Mouse (Mus musculus): ENCODE results near the gene Hps5.
"Not testable (repeated sequence)": the region's sequence is repeated elsewhere in the genome, so short reads cannot be mapped to it uniquely, and the experiment has no call there.

Hps5 gene

DNA sequence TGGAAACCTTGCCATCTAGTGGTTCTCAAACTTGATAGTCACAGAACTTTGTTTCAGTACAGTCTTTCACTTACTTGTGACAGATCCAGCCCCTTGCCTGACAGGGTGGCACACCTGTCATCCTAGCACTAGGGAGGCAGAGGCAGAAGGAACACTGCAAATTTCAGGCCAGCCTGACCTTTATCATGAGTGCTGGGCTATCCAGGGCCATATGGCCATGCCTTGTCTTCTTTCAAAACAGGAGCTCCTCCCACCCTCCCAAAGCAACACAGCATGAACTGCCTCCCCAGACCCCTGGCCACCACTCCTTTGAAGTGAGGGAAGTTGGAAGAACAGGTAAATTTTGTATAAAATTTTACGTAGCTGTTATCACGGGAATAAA, 31.9 kb upstream of the Hps5 start:
- DNase-seq (ENCODE audit: low spot score in 2 of 2), result no peak

DNA sequence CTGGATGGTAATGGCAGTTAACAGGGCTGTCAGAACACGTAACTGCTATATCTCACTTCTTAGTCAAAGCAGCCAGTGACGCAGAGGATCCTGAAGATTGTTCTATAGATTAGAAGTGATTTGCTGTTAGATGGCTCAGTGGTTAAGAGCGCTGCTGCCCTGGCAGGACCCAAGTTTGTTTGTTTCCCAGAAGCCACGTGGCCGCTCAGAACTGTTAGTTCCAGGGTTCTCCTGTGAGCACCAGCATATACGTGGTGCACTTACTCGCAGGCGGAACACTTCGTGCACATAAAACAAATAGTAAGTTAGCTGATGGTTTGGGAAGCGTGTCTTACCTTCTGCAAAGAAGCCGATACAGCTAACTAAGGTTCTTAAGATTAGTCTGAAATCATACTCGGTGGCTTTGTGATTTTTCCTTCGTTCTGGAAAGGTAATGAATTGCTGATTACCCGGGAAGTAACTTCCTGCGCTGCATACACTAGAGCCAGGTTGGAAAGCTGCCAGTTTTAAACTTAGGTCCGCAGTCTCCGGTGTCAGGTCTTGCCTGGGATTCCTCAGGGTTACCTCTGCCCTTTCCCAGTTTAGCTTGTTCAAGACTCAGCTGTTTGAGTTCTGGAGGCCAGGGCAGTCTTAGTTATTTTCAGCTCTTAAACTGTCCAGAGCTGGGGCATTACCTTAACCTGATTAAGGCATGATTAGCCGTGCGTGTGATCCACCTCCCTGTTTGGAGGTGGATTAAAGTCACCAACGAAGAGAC, 31.4 kb upstream of the Hps5 start:
- DNase-seq (ENCODE audit: low spot score in 2 of 2), result no peak

DNA sequence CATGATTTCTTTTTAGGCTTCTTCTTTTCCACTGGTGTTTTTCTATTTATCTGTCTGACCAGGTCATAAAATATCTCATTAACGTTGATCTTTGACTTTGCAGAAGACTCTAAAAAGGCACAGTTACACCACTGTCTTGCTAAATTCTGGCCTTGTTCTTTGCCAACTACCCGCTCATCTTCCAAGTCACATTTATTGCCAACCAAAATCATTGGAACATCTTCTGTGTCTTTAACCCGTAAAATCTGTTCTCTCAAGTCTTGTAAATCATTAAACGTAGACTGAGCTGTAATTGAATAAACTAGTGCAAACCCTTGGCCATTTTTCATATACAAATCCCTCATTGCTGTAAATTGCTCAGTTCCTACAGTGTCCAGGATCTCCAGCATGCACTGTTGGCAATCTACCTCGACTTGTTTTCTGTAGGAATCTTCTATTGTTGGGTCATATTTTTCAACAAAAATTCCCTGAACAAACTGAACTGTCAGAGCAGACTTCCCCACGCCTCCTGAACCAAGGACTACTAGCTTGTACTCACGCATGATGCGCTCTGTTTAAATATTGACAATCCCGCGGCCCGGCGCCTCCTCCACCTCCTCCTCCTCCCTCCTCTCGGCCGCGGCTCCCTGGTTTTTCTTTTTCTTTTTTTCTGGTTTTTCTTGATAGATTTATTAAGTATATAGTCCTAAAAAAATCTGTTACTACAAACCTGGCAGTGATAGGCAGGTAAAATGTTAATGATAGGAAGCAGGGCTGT, 25.2 kb upstream of the Hps5 start:
- DNase-seq (ENCODE audit: low spot score in 2 of 2), result not testable (repeated sequence)

DNA sequence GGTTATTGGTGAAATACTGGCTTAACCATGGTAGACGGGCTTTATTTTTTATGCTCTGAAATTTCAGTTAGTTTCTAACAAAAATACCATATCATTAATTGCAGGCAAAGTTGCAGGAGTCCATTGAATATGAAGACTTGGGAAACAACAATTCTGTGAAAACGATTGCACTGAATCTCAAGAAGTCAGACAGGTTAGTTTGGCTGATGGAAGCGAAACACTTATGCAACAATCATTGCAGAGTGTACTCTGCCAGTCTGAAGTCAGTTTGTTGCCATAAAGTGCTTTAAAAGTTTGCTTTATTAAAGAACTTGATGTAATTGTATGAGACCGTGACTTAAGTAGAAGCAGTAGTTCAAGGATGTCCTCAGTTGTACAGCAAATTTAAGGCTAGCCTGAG, 18.1 kb upstream of the Hps5 start:
- no peak for DNase-seq (ENCODE audit: low spot score in 2 of 2)

DNA sequence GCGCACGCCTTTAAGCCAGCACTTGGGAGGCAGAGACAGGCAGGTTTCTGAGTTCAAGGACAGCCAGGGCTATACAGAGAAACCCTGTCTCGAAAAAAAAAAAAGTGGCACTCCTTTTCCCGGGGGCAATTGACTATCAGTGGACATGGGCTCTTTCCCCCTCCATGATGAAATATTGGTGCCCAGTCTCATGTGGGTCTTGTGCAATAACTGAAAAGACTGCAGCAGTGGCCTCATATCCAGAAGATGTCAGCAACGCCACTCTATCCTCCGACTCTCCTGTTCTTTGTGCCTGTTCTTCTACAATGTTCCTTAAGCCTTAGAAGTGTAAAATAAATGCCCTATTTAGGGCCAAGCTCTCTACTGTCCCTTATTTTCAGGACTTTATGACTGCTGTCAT, 14.5 kb upstream of the Hps5 start:
- no peak for DNase-seq (ENCODE audit: low spot score in 2 of 2)

DNA sequence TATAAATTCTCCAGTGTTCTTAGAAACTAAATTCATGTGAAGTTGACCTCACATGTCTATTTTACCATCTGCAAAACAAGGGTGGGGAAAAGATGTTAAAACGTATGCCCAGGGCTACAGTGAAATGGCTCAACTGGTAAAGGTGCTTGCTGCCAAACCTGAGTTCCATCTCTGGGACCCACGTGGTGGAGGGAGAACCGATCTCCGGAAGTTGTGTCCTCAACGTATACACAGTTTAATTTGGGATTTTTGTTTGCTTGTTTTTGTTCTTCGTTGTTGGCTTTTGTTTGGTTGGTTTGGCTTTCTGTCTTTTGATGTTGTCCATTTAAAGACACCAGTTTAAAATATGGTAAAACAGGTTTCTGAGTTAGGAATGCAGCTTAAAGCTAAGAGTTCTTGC, 915 bp upstream of the Hps5 start:
- no peak for DNase-seq (ENCODE audit: low spot score in 2 of 2)

DNA sequence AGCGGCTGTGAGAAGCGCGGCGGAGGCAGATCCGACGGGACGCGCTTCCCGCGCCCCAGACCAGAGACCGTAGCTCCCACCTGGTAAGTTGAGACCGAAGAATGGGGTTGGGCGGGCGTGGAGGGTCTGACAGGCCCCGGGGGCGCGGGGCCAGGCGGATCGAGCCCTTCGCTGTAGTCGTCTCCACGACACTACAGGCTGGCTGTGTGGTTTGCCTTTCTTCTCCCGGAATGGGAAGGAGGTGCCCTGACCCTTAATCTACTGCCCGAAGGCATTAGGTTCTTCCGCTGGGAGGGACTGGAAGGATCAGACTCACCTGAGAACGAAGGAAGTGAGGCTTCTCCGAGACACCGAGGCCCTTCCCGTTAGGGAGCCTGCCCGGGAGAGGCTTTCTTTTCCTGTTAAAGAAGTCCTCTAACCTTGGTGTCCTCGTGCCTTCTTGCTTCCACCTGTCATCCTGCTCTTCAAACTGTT, 379 bp upstream of the Hps5 start:
- DNase-seq (ENCODE audit: low spot score in 2 of 2), result peak in 1 of 2 experiments; percentile 10

DNA sequence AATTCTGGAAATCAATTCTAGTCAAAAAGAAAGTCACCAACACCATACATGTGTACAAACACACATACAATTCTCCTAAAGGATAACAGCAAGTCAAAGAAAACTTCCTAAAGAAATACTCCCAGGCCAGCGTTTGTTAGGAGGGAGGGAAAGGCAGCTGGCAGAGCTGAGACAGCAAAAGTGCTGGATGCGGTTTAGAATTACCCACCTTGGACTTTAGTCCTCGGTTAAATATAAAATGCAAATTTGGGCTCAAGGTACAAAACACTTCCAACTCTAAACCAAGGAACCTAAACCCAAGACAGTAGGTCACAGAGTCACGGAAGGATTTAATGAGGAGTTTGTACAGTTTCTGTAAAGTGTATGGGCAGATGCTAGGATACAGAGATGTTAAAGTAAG, 2.0 kb downstream of the Hps5 start:
- DNase-seq (ENCODE audit: low spot score in 2 of 2), result no peak

DNA sequence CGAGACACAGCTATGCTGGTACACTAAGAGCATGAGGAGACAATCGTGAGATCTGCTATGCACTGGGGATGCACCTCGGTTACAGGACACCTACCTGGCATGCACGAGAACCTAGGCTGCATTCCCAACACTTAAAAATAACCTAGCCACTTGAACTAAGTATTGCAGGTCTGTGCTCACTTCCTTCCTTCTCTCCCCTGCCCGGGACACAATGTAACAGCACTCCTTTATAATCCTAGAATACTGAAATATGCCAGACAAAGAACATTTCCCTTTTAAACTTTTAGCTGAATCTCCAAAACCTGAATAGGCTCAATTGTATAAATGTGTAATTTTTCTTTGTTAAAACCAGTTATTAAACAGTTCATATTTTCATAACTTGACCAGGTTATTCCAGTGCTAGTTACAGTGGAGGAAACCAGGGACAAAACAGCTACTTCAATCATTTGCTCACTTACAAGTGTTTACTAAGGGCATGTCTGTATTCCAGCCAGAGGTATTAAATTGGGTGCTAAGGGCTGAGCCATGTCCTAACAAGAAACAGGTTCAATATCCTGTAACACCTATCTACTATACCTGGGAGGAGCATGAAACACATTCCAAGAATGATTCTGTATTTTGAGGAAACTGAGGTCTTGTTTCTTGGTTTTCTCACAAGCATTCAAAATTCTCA, 6.6 kb downstream of the Hps5 start:
- no peak for DNase-seq (ENCODE audit: low spot score in 2 of 2)

DNA sequence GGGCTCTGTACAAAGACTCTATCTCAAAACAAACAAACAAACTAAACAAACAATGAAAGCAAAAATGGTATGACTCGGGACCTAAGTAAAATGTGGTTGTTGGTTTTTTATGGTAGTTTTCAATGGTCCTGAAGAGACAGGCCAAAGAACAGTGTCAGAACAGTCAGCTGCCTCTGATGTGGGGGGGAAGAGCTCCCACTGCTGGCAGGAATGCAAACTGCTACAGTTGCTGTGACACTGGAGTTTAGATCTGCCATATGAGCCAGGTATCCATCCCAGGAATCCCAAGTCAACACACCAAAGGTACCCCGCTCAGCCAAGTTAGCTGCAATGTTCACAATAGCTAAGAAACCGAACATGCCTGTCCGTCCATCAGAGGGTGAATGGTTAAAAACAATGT, 25.2 kb downstream of the Hps5 start:
- peak in 1 of 2 experiments; percentile 42 for DNase-seq (ENCODE audit: low spot score in 2 of 2)

DNA sequence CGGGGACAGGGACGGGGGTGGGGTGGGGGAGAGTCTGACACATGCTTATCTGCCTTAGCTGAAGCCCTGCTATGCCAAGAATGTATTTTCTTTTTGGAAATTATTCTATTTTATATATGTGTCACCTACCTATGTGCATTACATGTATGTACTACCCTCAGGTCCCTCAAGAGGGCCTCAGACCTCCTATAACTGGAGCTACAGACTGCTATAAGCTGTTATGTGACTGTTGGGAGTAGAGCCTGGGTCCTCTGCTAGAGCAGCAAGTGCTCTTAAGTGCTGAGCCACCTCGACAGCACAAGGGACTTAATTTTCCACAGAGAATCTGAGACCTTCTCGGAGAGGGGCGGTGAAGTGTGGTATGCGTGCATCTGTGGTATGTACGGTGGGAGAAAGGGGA, 27.4 kb downstream of the Hps5 start:
- no peak for DNase-seq (ENCODE audit: low spot score in 2 of 2)

DNA sequence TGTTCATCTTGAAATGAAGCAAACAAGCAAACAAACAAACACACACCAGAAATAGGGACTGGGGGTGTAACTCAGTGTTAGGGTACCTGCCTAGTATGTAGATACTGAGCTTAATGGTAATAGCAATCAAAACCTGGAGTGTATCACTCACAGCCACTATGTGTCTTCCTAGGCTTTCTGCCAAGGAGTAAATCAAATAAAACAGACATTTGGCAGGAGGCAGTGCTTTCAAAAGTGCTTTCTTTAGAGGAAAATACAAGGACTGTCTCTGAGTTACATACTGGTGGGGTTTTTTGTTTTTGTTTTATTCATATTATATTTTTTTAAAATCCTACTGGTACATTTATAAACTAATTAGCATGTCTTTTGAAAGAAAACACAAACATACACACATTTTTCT, 28.5 kb downstream of the Hps5 start:
- DNase-seq (ENCODE audit: low spot score in 2 of 2), result no peak

DNA sequence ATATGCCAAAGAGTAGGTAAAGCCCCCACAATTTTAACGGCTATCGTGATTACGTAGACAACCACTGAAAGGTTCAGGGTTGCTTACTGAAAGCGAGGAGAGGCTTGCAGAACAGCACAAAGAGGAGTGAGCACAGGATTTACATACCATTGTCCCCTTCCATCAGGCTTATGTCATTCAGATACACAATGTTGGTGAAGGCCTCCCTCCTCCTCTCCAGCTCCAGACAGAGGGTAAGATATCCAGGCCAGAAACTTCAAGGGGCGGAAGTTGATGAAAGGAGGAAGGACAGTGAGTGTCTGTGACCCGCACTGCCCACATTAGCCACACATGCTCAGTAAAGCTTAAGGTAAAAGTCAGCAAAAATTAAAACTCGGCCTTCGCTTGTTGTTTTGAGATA, 31.2 kb downstream of the Hps5 start:
- no peak for DNase-seq (ENCODE audit: low spot score in 2 of 2)

DNA sequence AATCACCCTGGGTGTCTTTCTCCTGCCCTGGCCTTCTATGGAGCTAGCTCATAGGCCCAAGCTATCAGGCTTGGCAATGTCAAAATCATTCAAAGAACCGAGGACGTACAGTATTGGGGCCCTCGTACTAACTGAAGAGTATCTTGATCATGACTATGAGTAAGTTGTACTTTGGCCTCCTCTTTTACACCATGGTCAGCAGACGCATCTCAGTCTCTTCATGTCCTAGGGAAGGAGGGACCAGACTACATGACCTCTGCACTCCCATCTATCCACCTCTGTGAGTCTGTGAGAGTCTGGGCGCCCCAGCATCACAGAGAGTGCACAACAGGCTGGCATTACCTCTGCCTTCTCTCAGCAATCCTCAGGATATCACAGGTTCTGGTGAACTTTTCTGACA, 33.3 kb downstream of the Hps5 start:
- DNase-seq (ENCODE audit: low spot score in 2 of 2), result no peak

DNA sequence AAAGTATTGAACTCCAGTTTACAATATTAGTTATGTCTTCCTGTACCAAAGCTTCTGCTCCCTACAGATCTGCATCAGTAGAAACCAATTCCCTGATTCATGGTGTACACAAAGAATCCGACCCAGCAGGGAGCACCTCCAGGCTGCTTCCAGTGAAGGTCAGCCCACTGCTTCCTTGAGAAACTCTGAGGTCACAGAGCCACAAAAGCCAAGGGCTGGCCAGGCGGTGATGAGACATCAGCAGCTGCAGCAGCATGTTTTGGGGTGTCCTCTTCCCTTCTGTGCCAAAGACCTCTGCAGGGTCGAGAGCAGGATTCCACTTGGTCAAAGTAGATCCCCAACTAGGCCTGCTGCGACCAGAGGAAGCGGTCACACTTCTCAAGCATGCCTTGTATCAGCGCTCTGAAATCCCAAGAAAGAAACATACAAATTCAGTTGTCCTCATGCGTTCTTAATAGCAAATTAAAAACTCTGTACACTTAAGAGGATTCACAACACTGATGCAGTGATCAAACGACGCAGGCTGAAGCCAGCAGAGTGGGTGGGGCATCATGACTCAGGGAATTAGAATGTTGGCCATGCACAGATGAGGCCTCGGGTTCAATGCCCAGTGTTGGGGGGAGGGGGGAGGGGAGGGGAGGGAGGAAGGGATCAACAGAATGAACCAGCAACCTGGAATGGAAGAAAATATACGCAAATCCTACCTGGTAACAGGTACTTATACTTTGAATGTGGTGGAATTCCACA, 34.6 kb downstream of the Hps5 start:
- DNase-seq (ENCODE audit: low spot score in 2 of 2), result no peak

DNA sequence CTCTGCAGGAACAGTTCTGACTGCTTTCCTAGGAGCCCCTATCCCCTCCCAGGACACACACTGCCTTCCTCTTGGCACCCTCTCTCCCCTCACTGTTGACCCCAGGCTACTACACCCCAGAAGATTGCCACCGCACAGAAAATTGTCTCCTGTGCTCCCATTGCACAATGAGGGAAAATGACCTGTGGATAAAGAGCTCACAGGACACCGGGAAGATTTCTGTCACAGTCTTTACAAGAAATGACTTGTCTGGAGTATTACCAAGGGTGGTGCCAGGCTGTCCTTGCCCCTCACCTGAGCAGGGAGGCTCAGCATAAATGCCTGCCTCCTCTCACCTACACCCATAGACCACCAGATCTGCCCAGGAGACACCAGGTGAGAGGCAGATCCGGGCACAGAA, 44.4 kb downstream of the Hps5 start, which contains the start of gene Saa2:
Saa2 (plus strand) TSS at position 301 of the 400 bp plus-strand sequence.
- DNase-seq (ENCODE audit: low spot score in 2 of 2), result no peak

DNA sequence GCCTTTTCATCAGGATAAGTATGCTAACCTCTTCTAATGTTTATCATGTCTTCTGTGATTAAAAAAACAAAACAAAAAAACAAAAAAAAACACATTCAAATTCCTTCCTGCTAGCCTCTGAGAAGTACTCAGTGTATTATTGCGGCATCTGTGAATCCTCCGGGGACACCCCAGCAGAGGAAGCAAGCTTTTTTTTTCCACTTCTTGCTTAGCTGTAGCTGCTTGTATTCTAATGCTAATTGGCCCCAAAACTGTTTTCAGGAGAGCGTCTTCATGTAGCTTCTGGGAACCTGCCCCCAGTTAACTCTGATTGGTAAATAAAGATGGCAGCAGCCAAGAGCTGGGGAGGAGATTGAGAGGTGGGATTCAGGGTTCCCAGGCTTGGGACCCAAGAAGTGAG, 47.4 kb downstream of the Hps5 start:
- DNase-seq (ENCODE audit: low spot score in 2 of 2), result no peak

DNA sequence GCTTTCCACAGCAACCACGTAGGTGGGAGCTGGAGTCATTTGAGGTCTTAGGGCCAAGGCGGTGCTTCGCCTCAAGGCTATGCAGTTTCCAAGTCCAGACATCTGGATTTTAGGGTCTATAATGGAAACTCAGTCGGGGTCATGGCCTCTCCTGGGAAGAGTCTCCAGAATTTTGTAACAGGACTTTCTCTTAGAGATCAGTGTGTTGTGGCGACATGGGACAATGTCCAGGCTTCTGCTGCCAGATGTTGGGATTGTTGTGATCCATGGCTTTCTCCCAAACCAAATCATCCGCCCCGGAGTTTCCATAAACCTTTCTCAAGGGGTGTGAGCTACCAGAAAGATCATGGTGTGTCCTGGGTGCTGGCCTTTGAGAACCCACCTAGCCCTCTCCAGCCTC, 49.5 kb downstream of the Hps5 start:
- no peak for DNase-seq (ENCODE audit: low spot score in 2 of 2)

DNA sequence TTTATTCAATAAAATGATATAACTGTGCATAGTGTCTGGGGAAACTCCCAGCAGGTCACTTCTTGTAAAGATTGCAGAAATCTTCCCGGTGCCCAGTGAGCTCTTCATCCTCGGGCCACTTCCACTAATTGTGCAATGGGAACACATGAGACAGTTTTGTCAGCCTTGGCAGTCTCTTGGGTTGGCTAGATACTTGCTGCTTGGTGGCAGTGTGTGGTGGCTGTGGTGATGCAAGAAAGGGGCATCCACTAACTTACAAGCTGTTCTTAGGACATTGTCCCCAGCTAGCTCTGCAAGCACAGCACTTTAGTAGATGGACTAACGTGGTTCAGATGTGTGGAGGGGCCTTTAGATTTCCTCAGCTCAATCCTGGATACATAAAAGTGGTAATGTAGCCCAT, 50.0 kb downstream of the Hps5 start:
- DNase-seq (ENCODE audit: low spot score in 2 of 2), result no peak

DNA sequence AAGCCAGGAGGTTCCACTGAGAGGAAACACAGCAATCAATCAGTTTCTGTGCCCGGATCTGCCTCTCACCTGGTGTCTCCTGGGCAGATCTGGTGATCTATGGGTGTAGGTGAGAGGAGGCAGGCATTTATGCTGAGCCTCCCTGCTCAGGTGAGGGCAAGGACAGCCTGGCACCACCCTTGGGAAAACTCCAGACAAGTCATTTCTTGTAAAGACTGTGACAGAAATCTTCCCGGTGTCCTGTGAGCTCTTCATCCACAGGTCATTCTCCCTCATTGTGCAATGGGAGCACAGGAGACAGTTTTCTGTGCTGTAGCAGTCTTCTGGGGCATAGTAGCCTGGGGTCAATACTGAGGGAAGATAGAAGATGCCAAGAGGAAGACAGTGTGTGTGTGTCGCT, 53.0 kb downstream of the Hps5 start, which contains the start of gene Saa1:
Saa1 (minus strand) TSS at position 101 of the 400 bp plus-strand sequence.
- not testable (repeated sequence) for DNase-seq (ENCODE audit: low spot score in 2 of 2)

DNA sequence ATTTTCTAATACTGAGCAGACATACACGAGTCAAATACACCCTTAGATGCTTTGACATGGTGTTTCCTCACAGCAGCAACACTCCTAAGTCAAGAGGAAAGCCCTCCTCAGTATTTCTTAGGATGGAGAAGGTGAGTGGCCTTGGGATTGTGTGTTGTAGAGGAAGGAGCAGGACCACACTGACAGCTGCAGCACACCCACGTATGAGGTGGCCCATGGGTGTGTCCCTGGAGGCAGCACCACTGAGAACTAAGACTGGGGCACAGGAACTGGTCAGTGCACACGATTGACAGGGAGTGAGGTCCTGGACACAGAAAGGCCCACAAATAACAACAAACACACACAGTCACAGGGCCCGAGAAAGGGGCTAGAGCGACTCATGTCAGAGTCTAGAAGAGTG, 55.8 kb downstream of the Hps5 start:
- DNase-seq (ENCODE audit: low spot score in 2 of 2), result not testable (repeated sequence)
